Mouse (Mus musculus) midbrain, postnatal 0 days (tissue): ENCODE measurements at regions not wholly inside any gene's neighbourhood (a gene's known extent, or its start where the extent isn't known, plus 50 kb on each side); places are given as distances from the start of the nearest gene placed in this dataset.

Experiments used
- ATAC-seq: fragments of 200-750 bp; cut with Nextera tagmentation; 2 replicates; pipeline ENCODE4 v1.8.0; 2017; ENCODE audit warnings: moderate number of reproducible peaks, mild to moderate bottlenecking, moderate TSS enrichment, moderate library complexity; ENCODE audit not compliant: low FRiP score
- DNase-seq: peaks from one replicate; pipeline ENCODE4 v3.0.0-alpha.2; 2015; ENCODE audit warnings: low spot score
- H3K27ac ChIP-seq: fragments of 300-500 bp; sonication (generic); 2 replicates; pipeline ENCODE4 v1.5.1; 2014; ENCODE audit warnings: low read depth, mild to moderate bottlenecking, low read length, mixed read lengths
- H3K27me3 ChIP-seq: fragments of 300-500 bp; sonication (generic); 2 replicates; pipeline ENCODE4 v1.6.1; 2014; ENCODE audit warnings: low read length, control low read depth, mixed read lengths; ENCODE audit not compliant: insufficient read depth
- H3K36me3 ChIP-seq: fragments of 300-500 bp; sonication (generic); 2 replicates; pipeline ENCODE4 v1.6.1; 2014; ENCODE audit warnings: low read length, control low read depth, mixed read lengths; ENCODE audit not compliant: insufficient read depth
- H3K4me1 ChIP-seq: fragments of 300-500 bp; sonication (generic); 2 replicates; pipeline ENCODE4 v1.6.1; 2014; ENCODE audit warnings: mild to moderate bottlenecking, control low read depth, antibody characterized with exemption, low read length, mixed read lengths; ENCODE audit not compliant: insufficient read depth
- H3K4me2 ChIP-seq: fragments of 300-500 bp; sonication (generic); 2 replicates; pipeline ENCODE4 v1.6.1; 2014; ENCODE audit warnings: low read depth, mild to moderate bottlenecking, low read length, mixed read lengths; ENCODE audit not compliant: poor library complexity, severe bottlenecking
- H3K4me3 ChIP-seq: fragments of 300-500 bp; sonication (generic); 2 replicates; pipeline ENCODE4 v1.5.1; 2014; ENCODE audit warnings: low read depth, mild to moderate bottlenecking, low read length, moderate library complexity
- H3K9ac ChIP-seq: fragments of 300-500 bp; sonication (generic); replicated peaks from 2 replicates; pipeline ENCODE4 v1.6.1; 2014; ENCODE audit warnings: mild to moderate bottlenecking, low read length, moderate library complexity, mixed read lengths; ENCODE audit not compliant: poor library complexity, severe bottlenecking
- H3K9me3 ChIP-seq: fragments of 300-500 bp; sonication (generic); 2 replicates; pipeline ENCODE4 v1.6.1; 2016; ENCODE audit warnings: low read length, control low read depth
- CTCF ChIP-seq: IDR thresholded peaks from 2 replicates; pipeline ENCODE4 v1.5.1; 2016; ENCODE audit warnings: antibody characterized with exemption, mild to moderate bottlenecking
- WGBS: fragments of 180-500 bp; shearing (Covaris S2); extraction: QIAGEN DNeasy Blood & Tissue Kit; methylation state at CpG from one replicate; pipeline ENCODE4 v1.1.7; 2014; 5-methylcytosine and 5-hydroxymethylcytosine counted together

GRCm38 (mm10) chr17:62467072-62467471, 414.0 kb downstream of the Efna5 start:
- no peak overlapping the region for H3K4me3 ChIP-seq
- WGBS = 79% methylated on average over 5 of the region's 5 CpGs

DNA sequence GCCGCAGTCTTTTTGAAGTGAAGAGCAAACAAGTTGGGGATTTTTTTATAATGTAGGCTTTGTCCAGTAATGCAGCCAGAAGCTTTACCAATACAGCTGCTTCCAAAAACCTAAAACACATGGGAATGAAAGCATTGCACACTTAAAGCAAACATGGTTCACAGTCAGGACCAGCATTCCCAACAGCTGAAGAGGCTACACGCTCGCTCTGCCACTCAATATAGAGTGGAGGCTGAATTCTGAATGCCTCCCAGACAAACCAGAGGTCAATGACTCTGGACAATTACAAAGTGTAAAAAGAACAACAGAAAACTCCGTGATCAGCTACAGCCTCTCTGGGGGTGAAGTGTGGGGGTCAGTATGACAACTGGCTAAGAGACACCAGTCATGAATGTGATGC, 416.1 kb downstream of the Efna5 start:
- Histone ChIP-seq H3K27ac (no peak overlapping the region), H3K27me3 (no peaks in the 10 kb centered on the region), H3K4me1 (no peaks in the 10 kb centered on the region), H3K4me3 (no peak overlapping the region), H3K36me3 (no peaks in the 10 kb centered on the region), H3K9me3 (no peaks in the 10 kb centered on the region), H3K4me2 (no peak overlapping the region), H3K9ac (no peak overlapping the region)
- TF ChIP-seq CTCF = no peak
- ATAC-seq = no peak
- no peak for DNase-seq
- 83% methylated on average over 4 of the region's 4 CpGs for WGBS

More at GRCm38 (mm10) chr17:62467072-62467471, 414.0 kb downstream of the Efna5 start:
- Histone ChIP-seq H3K4me1 (no peaks in the 10 kb centered on the region), H3K27me3 (no peaks in the 10 kb centered on the region), H3K36me3 (no peaks in the 10 kb centered on the region), H3K4me2 (no peak overlapping the region), H3K9ac (no peak overlapping the region), H3K9me3 (no peaks in the 10 kb centered on the region), H3K27ac (no peak overlapping the region)
- no peak for ATAC-seq
- no peak for TF ChIP-seq CTCF
- DNase-seq = no peak

- Histone ChIP-seq H3K27ac (no peak overlapping the region), H3K4me2 (no peak overlapping the region), H3K36me3 (no peaks in the 10 kb centered on the region), H3K9me3 (no peaks in the 10 kb centered on the region), H3K4me3 (no peak overlapping the region), H3K4me1 (no peaks in the 10 kb centered on the region), H3K9ac (no peak overlapping the region), H3K27me3 (no peaks in the 10 kb centered on the region)
- ATAC-seq (no peak), DNase-seq (no peak)
- 72% methylated on average over 4 of the region's 4 CpGs for WGBS
- no peak for TF ChIP-seq CTCF
Measured at GRCm38 (mm10) chr17:62464228-62464627, 416.9 kb downstream of the Efna5 start.

- Histone ChIP-seq H3K9me3 (no peaks in the 10 kb centered on the region), H3K27ac (no peak overlapping the region), H3K4me2 (no peak overlapping the region), H3K4me1 (no peaks in the 10 kb centered on the region), H3K27me3 (no peaks in the 10 kb centered on the region), H3K9ac (no peak overlapping the region), H3K36me3 (no peaks in the 10 kb centered on the region), H3K4me3 (no peak overlapping the region)
- no peak for TF ChIP-seq CTCF
- 86% methylated on average over 17 of the region's 17 CpGs for WGBS
- peak; percentile 4 for DNase-seq
- no peak for ATAC-seq
Measured at GRCm38 (mm10) chr17:62461304-62462245, 419.5 kb downstream of the Efna5 start.

DNA sequence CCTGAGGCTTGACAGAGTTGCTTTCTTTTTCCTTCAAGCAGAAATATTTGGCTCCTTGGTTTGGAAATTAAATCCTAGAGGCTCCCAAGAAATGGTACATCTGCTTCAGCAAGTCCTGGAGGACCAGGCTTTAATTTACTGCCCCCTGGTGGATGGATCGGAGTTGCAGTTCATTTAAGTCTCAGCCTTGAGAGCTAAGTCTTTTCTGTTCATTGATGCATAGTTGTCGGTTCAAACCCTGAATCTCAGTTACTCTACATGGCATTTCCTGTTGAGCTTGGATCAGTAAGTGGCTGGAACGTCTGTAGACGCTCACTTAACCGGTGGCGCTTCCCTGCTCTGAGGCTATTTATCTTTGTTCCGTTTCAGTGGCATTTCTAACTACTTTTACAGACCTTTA, 422.2 kb downstream of the Efna5 start:
- Histone ChIP-seq H3K4me2 (no peak overlapping the region), H3K36me3 (no peaks in the 10 kb centered on the region), H3K27ac (no peak overlapping the region), H3K4me1 (no peaks in the 10 kb centered on the region), H3K27me3 (no peaks in the 10 kb centered on the region), H3K9me3 (no peaks in the 10 kb centered on the region), H3K9ac (no peak overlapping the region), H3K4me3 (no peak overlapping the region)
- peak; percentile 59 for TF ChIP-seq CTCF
- DNase-seq (peak; percentile 61), ATAC-seq (no peak)
- 38% methylated on average over 7 of the region's 7 CpGs for WGBS

DNA sequence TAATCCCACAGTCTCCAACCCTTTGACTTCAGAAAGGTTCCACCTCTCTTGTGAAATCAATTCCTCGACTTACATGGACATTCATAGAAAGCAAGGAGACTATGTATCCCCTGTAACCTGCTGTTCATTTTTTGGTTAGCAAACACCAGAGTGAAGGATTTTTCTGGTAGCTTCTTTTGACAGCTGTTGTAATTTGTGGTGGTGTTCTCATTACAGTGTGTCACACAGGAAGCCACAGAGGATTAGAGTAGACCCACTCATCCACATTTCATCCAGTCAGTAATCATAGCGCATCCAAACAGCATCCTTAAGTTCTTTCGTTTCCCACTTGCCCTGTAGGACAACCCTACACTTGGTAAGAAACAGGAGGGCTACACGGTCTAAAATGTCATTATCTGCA, 443.1 kb downstream of the Efna5 start:
- no peaks in the 10 kb centered on the region for H3K27me3 ChIP-seq
- ATAC-seq = no peak
- H3K9me3 ChIP-seq = no peaks in the 10 kb centered on the region
- no peak overlapping the region for H3K4me2 ChIP-seq
- H3K4me1 ChIP-seq = no peaks in the 10 kb centered on the region
- H3K27ac ChIP-seq = no peak overlapping the region
- TF ChIP-seq CTCF = no peak
- no peaks in the 10 kb centered on the region for H3K36me3 ChIP-seq
- no peak overlapping the region for H3K4me3 ChIP-seq
- WGBS = 89% methylated on average over 4 of the region's 4 CpGs
- no peak for DNase-seq
- H3K9ac ChIP-seq = no peak overlapping the region
